Mouse (Mus musculus) forelimb bud, embryonic 11.5 days (tissue): ENCODE measurements around the gene Axl.
"Not testable (repeated sequence)": the region's sequence is repeated elsewhere in the genome, so short reads cannot be mapped to it uniquely, and the experiment has no call there.

Source experiments
- DNase-seq: peaks from one replicate; pipeline ENCODE4 v3.0.0-alpha.2; 2012; ENCODE audit warnings: low read depth, low spot score

Gene Axl

GRCm38 (mm10) chr7:25794775-25795174, 6.3 kb upstream of the Axl start:
- no peak for DNase-seq

- no peak for DNase-seq
Measured at GRCm38 (mm10) chr7:25793679-25794078, 5.2 kb upstream of the Axl start.

GRCm38 (mm10) chr7:25792966-25793365, 4.5 kb upstream of the Axl start:
- DNase-seq, result not testable (repeated sequence)

- DNase-seq, result no peak
Measured at GRCm38 (mm10) chr7:25790615-25791014, 2.1 kb upstream of the Axl start.

GRCm38 (mm10) chr7:25789129-25789440, 580 bp upstream of the Axl start:
- DNase-seq, result peak; percentile 27

- no peak for DNase-seq
Measured at GRCm38 (mm10) chr7:25787456-25788219, 867 bp downstream of the Axl start.

- no peak for DNase-seq
Measured at GRCm38 (mm10) chr7:25786974-25787373, 1.5 kb downstream of the Axl start.

GRCm38 (mm10) chr7:25785752-25786151, 2.8 kb downstream of the Axl start:
- no peak for DNase-seq

- no peak for DNase-seq
Measured at GRCm38 (mm10) chr7:25784808-25785207, 3.7 kb downstream of the Axl start.

- DNase-seq, result no peak
Measured at GRCm38 (mm10) chr7:25783746-25784145, 4.8 kb downstream of the Axl start.

GRCm38 (mm10) chr7:25782744-25783143, 5.8 kb downstream of the Axl start:
- no peak for DNase-seq

- peak; percentile 39 for DNase-seq
Measured at GRCm38 (mm10) chr7:25781937-25782610, 6.4 kb downstream of the Axl start.

- no peak for DNase-seq
Measured at GRCm38 (mm10) chr7:25781321-25781936, 7.1 kb downstream of the Axl start.

GRCm38 (mm10) chr7:25780753-25781152, 7.8 kb downstream of the Axl start:
- no peak for DNase-seq

GRCm38 (mm10) chr7:25780021-25780420, 8.5 kb downstream of the Axl start:
- DNase-seq, result no peak

GRCm38 (mm10) chr7:25768229-25768628, 20.3 kb downstream of the Axl start:
- DNase-seq, result no peak

- no peak for DNase-seq
Measured at GRCm38 (mm10) chr7:25766108-25766507, 22.4 kb downstream of the Axl start.

- no peak for DNase-seq
Measured at GRCm38 (mm10) chr7:25764221-25764620, 24.3 kb downstream of the Axl start.

GRCm38 (mm10) chr7:25763678-25764077, 24.8 kb downstream of the Axl start:
- DNase-seq, result no peak

GRCm38 (mm10) chr7:25761354-25761753, 27.2 kb downstream of the Axl start:
- DNase-seq, result no peak

- DNase-seq, result peak; percentile 87
Measured at GRCm38 (mm10) chr7:25756011-25756410, 32.5 kb downstream of the Axl start.

- DNase-seq, result no peak
Measured at GRCm38 (mm10) chr7:25755468-25755833, 33.1 kb downstream of the Axl start.
